Mouse (Mus musculus): ENCODE data around the gene Kansl1. TPM values are rescaled to one million over a fixed set of nuclear protein-coding genes. Genes with fewer than 3 reads are reported as not detected.

The Kansl1 gene
- 30.9 and 34.2 TPM in 2 replicates for polyA plus RNA-seq (2016; fragmentation: Nextera tagmentation; extraction: Ambion mirVana)

- peak; percentile 87 for ATAC-seq (ENCODE audit: low FRiP score, low read depth)
- WGBS: under 1% methylated on average over 58 of the region's 69 CpGs
These were observed at the start of gene Kansl1 for GRCm38 (mm10) chr11:104468751-104469268. Gene Kansl1, minus strand, starts transcription at chr11:104468861.

GRCm38 (mm10) chr11:104512436-104512835, 43.8 kb upstream of the Kansl1 start:
- no peak overlapping the region for H3K4me2 ChIP-seq (replicated peaks)
- ATAC-seq (ENCODE audit: low FRiP score, low read depth): no peak
- no peak overlapping the region for H3K27ac ChIP-seq
- peaks cover 81% of the 10 kb centered on the region for H3K36me3 ChIP-seq
- no peak overlapping the region for H3K4me3 ChIP-seq
- WGBS: 88% methylated on average over 4 of the region's 4 CpGs
- H3K27me3 ChIP-seq (replicated peaks): no peaks in the 10 kb centered on the region
- no peak overlapping the region for H3K9ac ChIP-seq
- H3K9me3 ChIP-seq: no peaks in the 10 kb centered on the region
- H3K4me1 ChIP-seq: no peaks in the 10 kb centered on the region

More at GRCm38 (mm10) chr11:104468751-104469268, at the start of gene Kansl1:
- Histone ChIP-seq H3K36me3 (0 out of 2 replicates have a peak, but pooled peaks cover 3% of the 10 kb centered on the region), H3K9ac (peak within 1 kb of the TSS; percentile 95), H3K4me1 (peaks cover 6% of the 10 kb centered on the region), H3K9me3 (no peaks in the 10 kb centered on the region), H3K27ac (peak within 1 kb of the TSS; percentile 37; the same call in 1 of the 2 replicates), H3K4me3 (peak within 1 kb of the TSS; percentile 100), H3K27me3 (replicated peaks) (no peaks in the 10 kb centered on the region), H3K4me2 (replicated peaks) (peak within 1 kb of the TSS; percentile 79)

GRCm38 (mm10) chr11:104510606-104511005, 41.9 kb upstream of the Kansl1 start:
- Histone ChIP-seq H3K27ac (no peak overlapping the region), H3K4me1 (no peaks in the 10 kb centered on the region), H3K27me3 (replicated peaks) (no peaks in the 10 kb centered on the region), H3K4me3 (no peak overlapping the region), H3K4me2 (replicated peaks) (no peak overlapping the region), H3K9me3 (no peaks in the 10 kb centered on the region), H3K9ac (no peak overlapping the region), H3K36me3 (peaks cover 81% of the 10 kb centered on the region)
- no peak for ATAC-seq (ENCODE audit: low FRiP score, low read depth)
- WGBS: 90% methylated on average over 2 of the region's 2 CpGs

- Histone ChIP-seq H3K36me3 (peaks cover 77% of the 10 kb centered on the region), H3K9me3 (no peaks in the 10 kb centered on the region), H3K4me2 (replicated peaks) (no peak overlapping the region), H3K27ac (no peak overlapping the region), H3K4me1 (no peaks in the 10 kb centered on the region), H3K9ac (no peak overlapping the region), H3K4me3 (no peak overlapping the region), H3K27me3 (replicated peaks) (no peaks in the 10 kb centered on the region)
- 87% methylated on average over 4 of the region's 4 CpGs for WGBS
- ATAC-seq (ENCODE audit: low FRiP score, low read depth): no peak
These were observed 39.8 kb upstream of the Kansl1 start for GRCm38 (mm10) chr11:104508455-104508854.

- Histone ChIP-seq H3K36me3 (no peaks in the 10 kb centered on the region), H3K4me2 (replicated peaks) (no peak overlapping the region), H3K27me3 (replicated peaks) (no peaks in the 10 kb centered on the region), H3K4me3 (no peak overlapping the region), H3K27ac (no peak overlapping the region), H3K9me3 (no peaks in the 10 kb centered on the region), H3K9ac (no peak overlapping the region), H3K4me1 (no peaks in the 10 kb centered on the region)
- 85% methylated on average over 3 of the region's 3 CpGs for WGBS
- ATAC-seq (ENCODE audit: low FRiP score, low read depth): no peak
These were observed 19.6 kb upstream of the Kansl1 start for GRCm38 (mm10) chr11:104488292-104488691.

GRCm38 (mm10) chr11:104481971-104482370, 13.3 kb upstream of the Kansl1 start:
- Histone ChIP-seq H3K4me3 (no peak overlapping the region), H3K4me2 (replicated peaks) (no peak overlapping the region), H3K9ac (no peak overlapping the region), H3K27ac (no peak overlapping the region), H3K9me3 (no peaks in the 10 kb centered on the region), H3K27me3 (replicated peaks) (no peaks in the 10 kb centered on the region), H3K36me3 (no peaks in the 10 kb centered on the region), H3K4me1 (no peaks in the 10 kb centered on the region)
- ATAC-seq (ENCODE audit: low FRiP score, low read depth): no peak
- WGBS: 91% methylated on average over 8 of the region's 8 CpGs

- Histone ChIP-seq H3K36me3 (no peaks in the 10 kb centered on the region), H3K9ac (no peak overlapping the region), H3K27me3 (replicated peaks) (no peaks in the 10 kb centered on the region), H3K4me3 (no peak overlapping the region), H3K27ac (no peak overlapping the region), H3K4me2 (replicated peaks) (no peak overlapping the region), H3K4me1 (no peaks in the 10 kb centered on the region), H3K9me3 (no peaks in the 10 kb centered on the region)
- 57% methylated on average over 4 of the region's 4 CpGs for WGBS
- no peak for ATAC-seq (ENCODE audit: low FRiP score, low read depth)
These were observed 10.8 kb upstream of the Kansl1 start for GRCm38 (mm10) chr11:104479505-104479904.

GRCm38 (mm10) chr11:104469371-104469835, 742 bp upstream of the Kansl1 start:
- Histone ChIP-seq H3K9me3 (no peaks in the 10 kb centered on the region), H3K36me3 (0 out of 2 replicates have a peak, but pooled peaks cover 1% of the 10 kb centered on the region), H3K9ac (peak overlapping the region; percentile 95), H3K4me2 (replicated peaks) (peak overlapping the region; percentile 79), H3K4me3 (peak overlapping the region; percentile 100), H3K27ac (peak overlapping the region; percentile 37; the same call in 1 of the 2 replicates), H3K27me3 (replicated peaks) (no peaks in the 10 kb centered on the region), H3K4me1 (peaks cover 6% of the 10 kb centered on the region)
- 4% methylated on average over 19 of the region's 19 CpGs for WGBS
- peak; percentile 100 for ATAC-seq (ENCODE audit: low FRiP score, low read depth)

GRCm38 (mm10) chr11:104467698-104468097, 963 bp downstream of the Kansl1 start:
- Histone ChIP-seq H3K4me2 (replicated peaks) (peak overlapping the region; percentile 38; the same call in 1 of the 2 replicates), H3K27ac (no peak overlapping the region), H3K4me3 (no peak overlapping the region), H3K9me3 (no peaks in the 10 kb centered on the region), H3K4me1 (peaks cover 6% of the 10 kb centered on the region), H3K36me3 (0 out of 2 replicates have a peak, but pooled peaks cover 3% of the 10 kb centered on the region), H3K27me3 (replicated peaks) (no peaks in the 10 kb centered on the region), H3K9ac (no peak overlapping the region)
- WGBS: 89% methylated on average over 5 of the region's 5 CpGs
- no peak for ATAC-seq (ENCODE audit: low FRiP score, low read depth)

- H3K27ac ChIP-seq: no peak overlapping the region
- no peaks in the 10 kb centered on the region for H3K9me3 ChIP-seq
- ATAC-seq (ENCODE audit: low FRiP score, low read depth): no peak
- H3K4me2 ChIP-seq (replicated peaks): no peak overlapping the region
- no peak overlapping the region for H3K4me3 ChIP-seq
- peaks cover 8% of the 10 kb centered on the region; the same call in 1 of the 2 replicates for H3K36me3 ChIP-seq
- H3K9ac ChIP-seq: no peak overlapping the region
- no peaks in the 10 kb centered on the region for H3K27me3 ChIP-seq (replicated peaks)
- H3K4me1 ChIP-seq: no peaks in the 10 kb centered on the region; the same call in none of the 2 replicates
These were observed 7.1 kb downstream of the Kansl1 start for GRCm38 (mm10) chr11:104461551-104461950.

- no peak overlapping the region for H3K9ac ChIP-seq
- no peak overlapping the region for H3K4me3 ChIP-seq
- WGBS: 98% methylated on average over 2 of the region's 2 CpGs
- H3K27ac ChIP-seq: no peak overlapping the region
- H3K27me3 ChIP-seq (replicated peaks): no peaks in the 10 kb centered on the region
- no peaks in the 10 kb centered on the region for H3K9me3 ChIP-seq
- peaks cover 8% of the 10 kb centered on the region; the same call in 1 of the 2 replicates for H3K36me3 ChIP-seq
- H3K4me1 ChIP-seq: no peaks in the 10 kb centered on the region; the same call in 1 of the 2 replicates
- H3K4me2 ChIP-seq (replicated peaks): no peak overlapping the region
- no peak for ATAC-seq (ENCODE audit: low FRiP score, low read depth)
These were observed 9.0 kb downstream of the Kansl1 start for GRCm38 (mm10) chr11:104459671-104460070.

GRCm38 (mm10) chr11:104458507-104458906, 10.2 kb downstream of the Kansl1 start:
- no peak overlapping the region for H3K4me2 ChIP-seq (replicated peaks)
- no peaks in the 10 kb centered on the region for H3K4me1 ChIP-seq
- H3K9ac ChIP-seq: no peak overlapping the region
- WGBS: 76% methylated on average over 2 of the region's 2 CpGs
- H3K27ac ChIP-seq: no peak overlapping the region
- peaks cover 5% of the 10 kb centered on the region; the same call in 1 of the 2 replicates for H3K36me3 ChIP-seq
- no peak overlapping the region for H3K4me3 ChIP-seq
- no peaks in the 10 kb centered on the region for H3K9me3 ChIP-seq
- no peaks in the 10 kb centered on the region for H3K27me3 ChIP-seq (replicated peaks)
- ATAC-seq (ENCODE audit: low FRiP score, low read depth): no peak

GRCm38 (mm10) chr11:104452709-104453108, 16.0 kb downstream of the Kansl1 start:
- Histone ChIP-seq H3K36me3 (no peaks in the 10 kb centered on the region; the same call in 1 of the 2 replicates), H3K4me3 (no peak overlapping the region), H3K4me2 (replicated peaks) (no peak overlapping the region), H3K27me3 (replicated peaks) (no peaks in the 10 kb centered on the region), H3K4me1 (no peaks in the 10 kb centered on the region), H3K9me3 (no peaks in the 10 kb centered on the region), H3K9ac (no peak overlapping the region), H3K27ac (no peak overlapping the region)
- ATAC-seq (ENCODE audit: low FRiP score, low read depth): no peak
- WGBS: 94% methylated on average over 1 of the region's 1 CpGs

All from neural tube, embryonic 12.5 days (tissue).